Mouse (Mus musculus): ENCODE data around the gene Anks1.

Anks1 gene

GRCm38 (mm10) chr17:28000389-28000788, 91.3 kb downstream of the Anks1 start:
- no peak for DNase-seq

- DNase-seq, result no peak
Observed at GRCm38 (mm10) chr17:28000851-28001250, 91.7 kb downstream of the Anks1 start.

DNA sequence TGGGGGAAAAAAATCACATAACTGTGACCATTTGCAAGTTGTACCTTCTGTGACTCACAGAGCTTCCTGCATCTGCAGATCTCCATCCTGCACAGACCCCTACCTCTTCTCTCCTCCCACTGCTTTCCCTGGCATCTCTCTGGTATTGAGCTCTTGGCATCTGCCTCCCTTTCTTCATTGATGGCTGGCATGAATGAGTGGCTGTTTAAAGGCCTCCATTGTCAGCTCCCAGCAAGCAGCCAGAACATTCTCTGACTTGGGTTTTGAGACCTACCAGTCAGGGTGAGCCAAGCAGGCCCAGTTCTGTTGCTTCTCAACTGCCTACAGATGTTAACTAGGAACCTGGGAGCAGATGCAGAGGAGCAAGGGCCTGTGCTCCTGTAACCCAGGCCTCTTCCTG, 96.3 kb downstream of the Anks1 start:
- no peak for DNase-seq

DNA sequence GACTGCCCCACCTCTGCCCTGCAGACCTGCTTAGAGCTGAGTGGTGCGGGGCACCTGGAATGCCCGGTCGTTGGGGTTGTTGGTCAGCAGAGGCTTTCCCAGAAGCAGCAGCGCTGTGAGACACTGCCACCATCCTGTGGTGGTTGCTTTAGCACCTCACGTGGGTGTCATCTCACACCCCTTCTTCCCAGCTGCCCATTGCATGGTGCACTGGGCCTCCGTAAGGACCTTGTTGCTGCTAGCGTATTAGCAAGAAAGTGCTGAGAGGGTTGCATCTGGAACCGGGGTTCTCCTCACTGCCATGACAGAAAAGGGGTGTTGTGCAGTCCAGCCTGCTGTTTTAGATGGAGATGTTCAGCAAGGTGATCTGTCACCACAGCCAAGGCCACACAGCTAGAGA, 97.1 kb downstream of the Anks1 start:
- no peak for DNase-seq

- DNase-seq, result no peak
Observed at GRCm38 (mm10) chr17:28006611-28007010, 97.5 kb downstream of the Anks1 start.

DNA sequence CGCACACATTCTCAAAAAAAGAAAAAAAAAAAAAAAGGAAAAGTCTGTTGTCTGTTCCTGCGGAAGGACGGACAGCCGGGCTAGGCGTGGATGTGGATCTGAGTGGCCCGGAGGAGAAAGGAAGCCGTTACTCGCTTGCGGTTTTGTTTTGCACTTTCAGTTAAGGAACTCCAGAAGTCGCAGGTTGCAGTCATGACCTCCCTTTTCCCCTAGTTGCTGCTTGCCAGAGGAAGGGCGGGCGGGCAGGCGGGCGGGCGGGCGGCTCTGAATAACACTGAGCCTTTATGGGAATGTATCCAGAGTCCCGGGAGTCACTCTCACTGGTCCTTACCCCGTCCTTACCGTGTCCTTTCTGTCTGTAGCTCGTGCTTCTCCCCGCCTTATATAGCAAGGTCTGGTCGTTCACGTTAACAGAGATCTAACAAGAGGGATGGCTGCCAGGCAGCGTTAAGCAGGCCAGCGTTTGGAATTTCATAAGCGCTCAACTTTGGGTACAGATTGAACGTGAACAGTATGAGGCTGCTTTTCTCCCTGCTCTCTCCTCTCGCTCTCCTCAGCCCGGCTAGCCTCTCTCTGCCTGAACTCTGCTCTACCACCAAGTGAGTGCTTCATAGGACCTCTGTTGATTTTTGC, 98.2 kb downstream of the Anks1 start:
- peak; percentile 86 for DNase-seq

GRCm38 (mm10) chr17:28007857-28008564, 98.9 kb downstream of the Anks1 start:
- peak; percentile 51 for DNase-seq

DNA sequence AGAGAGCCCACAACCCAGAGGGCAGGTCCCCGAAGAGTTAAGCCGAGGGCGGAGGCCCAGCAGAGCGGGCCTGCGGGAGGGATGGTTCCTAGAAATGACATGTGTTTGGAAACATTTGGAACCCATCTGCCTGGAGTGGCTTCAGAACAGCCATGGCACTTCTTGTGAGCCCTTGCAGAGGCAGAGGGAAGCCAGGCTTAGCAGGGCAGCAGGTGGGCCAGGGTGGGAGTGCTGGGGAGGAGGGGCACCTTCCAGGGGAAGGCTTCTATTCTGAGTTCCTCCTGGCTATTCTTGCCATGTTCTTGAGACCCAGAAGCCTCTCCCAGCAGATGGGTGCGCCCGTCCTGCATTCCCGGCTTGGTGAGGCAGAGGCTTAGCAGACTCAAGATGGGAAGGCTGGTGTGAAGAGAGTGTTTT, 99.5 kb downstream of the Anks1 start:
- DNase-seq, result no peak

- no peak for DNase-seq
Observed at GRCm38 (mm10) chr17:28009066-28009715, 100.1 kb downstream of the Anks1 start.

DNA sequence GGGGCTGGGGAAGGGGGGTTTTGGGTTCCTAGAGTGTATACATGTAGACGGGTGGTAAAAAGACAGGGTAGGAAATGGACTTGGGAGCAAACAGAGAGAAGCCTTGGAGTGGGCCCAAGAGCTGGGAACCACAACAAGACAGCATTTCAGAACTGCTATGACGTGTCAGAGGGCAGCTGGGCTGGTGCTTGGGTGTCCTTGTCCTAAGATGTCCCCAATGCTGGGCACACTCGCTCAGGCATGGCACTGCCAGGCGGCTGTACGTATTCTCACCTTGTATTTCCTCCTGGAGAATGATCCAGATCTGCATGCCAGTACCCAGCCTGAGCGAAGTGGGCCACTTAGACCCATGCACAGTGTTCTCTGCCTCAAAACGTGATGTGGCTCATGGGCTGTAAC, 100.6 kb downstream of the Anks1 start:
- peak; percentile 48 for DNase-seq

DNA sequence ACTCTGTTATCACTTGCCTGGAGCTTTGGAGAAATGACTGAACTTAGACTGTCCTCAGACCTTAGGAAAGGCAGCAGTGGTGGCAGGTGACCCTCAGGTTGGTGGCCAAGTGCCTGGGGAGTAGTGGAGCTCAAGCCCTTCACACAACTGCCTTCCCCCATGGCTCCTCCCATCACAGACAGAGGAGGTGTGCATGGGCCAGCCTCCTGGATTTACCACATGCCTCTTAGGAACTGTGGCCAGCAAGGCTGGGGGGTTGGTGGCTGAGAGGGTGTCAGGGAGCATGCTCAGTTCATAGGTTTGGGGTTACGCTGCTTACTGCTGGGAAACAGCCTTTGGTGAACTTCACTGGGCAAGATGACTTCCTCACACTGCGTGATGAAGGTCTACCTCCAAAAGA, 101.8 kb downstream of the Anks1 start:
- DNase-seq, result no peak

- peak; percentile 13 for DNase-seq
Observed at GRCm38 (mm10) chr17:28012851-28013250, 103.7 kb downstream of the Anks1 start.

GRCm38 (mm10) chr17:28013259-28013875, 104.3 kb downstream of the Anks1 start:
- peak; percentile 87 for DNase-seq

GRCm38 (mm10) chr17:28014449-28014848, 105.3 kb downstream of the Anks1 start:
- DNase-seq, result peak; percentile 44

DNA sequence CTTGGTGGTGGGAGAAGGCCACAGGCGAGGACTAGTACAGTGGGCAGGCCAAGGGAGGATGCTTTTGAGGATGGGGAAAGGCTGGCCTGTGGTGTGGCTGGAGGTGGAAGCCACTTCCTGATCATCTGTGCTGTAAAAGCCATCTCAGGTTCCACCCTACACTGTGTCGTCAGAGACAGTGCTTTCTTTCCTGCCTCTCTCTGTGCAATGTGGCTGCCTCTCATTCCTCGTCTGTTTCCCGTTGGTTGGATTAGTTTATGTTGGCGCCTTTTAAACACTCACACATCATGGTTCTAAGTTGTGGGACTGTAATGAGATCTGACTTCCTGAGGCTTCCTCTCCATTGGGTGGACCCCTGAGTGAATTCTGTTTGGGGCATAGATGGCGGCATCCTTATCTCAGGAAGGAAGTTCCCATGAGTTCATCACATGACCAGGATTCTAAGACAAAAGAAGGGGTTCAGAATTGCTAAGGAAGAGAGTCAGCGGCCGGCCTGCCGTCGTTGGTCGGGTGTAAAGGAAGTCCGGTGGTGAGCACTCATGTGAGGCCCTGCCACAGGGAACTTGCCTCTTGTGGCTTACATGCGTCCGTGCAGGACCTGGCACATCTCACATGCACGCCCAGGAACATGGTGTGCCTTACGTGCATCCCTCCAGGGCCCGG, 106.1 kb downstream of the Anks1 start:
- DNase-seq, result peak; percentile 71

DNA sequence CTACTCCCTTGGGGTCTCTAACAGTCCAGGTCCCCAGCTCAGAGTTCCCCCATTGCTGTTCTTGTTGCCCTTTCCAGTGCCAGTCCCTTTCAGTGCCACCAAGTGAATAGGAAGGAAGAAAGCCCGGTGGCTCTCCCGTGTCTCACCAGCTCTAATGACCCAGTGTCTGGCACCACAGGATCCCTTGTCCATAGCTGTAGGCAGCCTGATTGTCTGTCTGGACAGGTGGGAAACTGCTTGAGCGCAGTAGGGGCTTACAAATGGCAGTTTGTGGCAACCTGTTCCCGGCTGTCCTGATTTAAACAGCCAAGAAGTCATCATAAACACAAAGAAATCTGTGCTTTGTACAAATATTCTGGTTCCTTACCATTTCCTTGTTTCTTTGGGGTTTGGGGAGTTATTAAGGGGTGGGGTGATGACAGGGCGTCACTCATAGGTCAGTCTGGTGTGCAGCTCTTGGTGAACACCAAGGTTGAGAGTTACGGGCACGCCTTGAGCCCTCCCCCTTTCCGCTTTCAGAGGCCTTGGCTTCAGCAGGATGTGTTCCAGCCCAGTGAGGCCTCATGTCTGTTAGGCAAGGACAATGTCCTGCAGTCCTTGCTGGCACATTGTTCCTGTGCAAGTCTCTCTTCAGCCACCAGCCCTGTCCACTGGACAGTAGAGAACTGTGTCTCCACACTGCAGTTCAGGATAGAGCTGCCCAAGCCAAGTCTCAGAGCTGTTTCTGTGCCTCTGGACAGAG, 107.1 kb downstream of the Anks1 start:
- peak; percentile 80 for DNase-seq

GRCm38 (mm10) chr17:28018344-28018743, 109.2 kb downstream of the Anks1 start:
- DNase-seq, result no peak

- DNase-seq, result peak; percentile 30
Observed at GRCm38 (mm10) chr17:28018776-28019175, 109.7 kb downstream of the Anks1 start.

DNA sequence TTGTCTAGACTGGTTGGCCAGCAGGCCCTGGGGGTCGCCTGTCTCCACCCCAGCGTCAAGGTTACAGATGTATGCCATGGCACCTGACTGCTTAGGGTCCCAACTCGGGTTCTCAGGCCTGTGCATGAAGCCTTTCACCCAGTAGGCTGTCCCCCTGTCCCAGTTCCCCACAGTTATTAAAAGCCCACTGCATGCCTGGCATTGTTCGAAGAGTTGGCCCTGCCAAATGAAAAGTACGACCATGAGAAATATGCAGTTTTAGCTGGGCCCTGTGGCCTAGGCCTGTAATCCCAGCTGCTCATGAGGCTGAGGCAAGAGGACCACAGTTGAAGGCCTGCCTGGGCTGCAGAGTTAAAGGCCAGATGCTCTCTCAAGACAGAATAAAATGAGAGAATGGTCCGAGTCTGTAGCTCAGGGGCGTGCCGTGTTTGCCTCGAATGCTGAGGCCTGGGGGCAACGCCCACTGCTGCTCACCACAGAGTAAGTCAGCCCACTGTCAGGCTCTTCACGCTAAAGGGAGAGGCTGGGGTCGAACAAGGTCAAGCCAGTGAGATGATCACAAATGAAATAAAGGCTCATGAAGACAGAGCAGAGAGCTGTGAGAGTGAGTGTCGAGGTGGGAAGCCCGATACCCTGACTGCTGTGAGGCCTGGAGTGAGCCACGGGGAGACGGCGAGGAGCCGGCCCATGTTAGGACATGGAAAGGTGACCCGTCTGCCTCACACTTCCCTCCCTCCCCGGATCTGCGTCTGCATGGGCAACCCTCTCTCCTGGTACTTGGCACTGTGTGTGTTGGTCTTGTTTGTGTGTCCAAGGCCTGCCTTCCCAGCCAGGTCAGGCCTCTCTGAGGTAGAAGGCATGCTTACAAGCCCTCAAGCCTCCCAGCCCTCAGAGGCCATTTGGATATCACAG, 110.9 kb downstream of the Anks1 start:
- no peak for DNase-seq

- peak; percentile 62 for DNase-seq
Observed at GRCm38 (mm10) chr17:28021911-28022310, 112.8 kb downstream of the Anks1 start.
